Mouse (Mus musculus) heart, embryonic 10.5 days (tissue): ENCODE data around the gene Rnaseh2b. TPM values are rescaled to one million over a fixed set of nuclear protein-coding genes. Genes with fewer than 3 reads are reported as not detected.

ENCODE experiments used
- DNase-seq: peaks from one replicate; pipeline ENCODE4 v3.0.0-alpha.2; 2017; ENCODE audit warnings: low spot score
- H3K27ac ChIP-seq: fragments of 300-500 bp; sonication (generic); 2 replicates; pipeline ENCODE4 v1.5.1; 2016; ENCODE audit warnings: mild to moderate bottlenecking
- H3K27me3 ChIP-seq: fragments of 300-500 bp; sonication (generic); 2 replicates; pipeline ENCODE4 v1.6.1; 2016; ENCODE audit warnings: mild to moderate bottlenecking; ENCODE audit not compliant: poor library complexity, insufficient read depth, severe bottlenecking
- H3K36me3 ChIP-seq: fragments of 300-500 bp; sonication (generic); 2 replicates; pipeline ENCODE4 v1.6.1; 2016; ENCODE audit warnings: mild to moderate bottlenecking, moderate library complexity
- H3K4me1 ChIP-seq: fragments of 300-500 bp; sonication (generic); 2 replicates; pipeline ENCODE4 v1.6.1; 2016; ENCODE audit warnings: mild to moderate bottlenecking
- H3K4me3 ChIP-seq: fragments of 300-500 bp; sonication (generic); 2 replicates; pipeline ENCODE4 v1.5.1; 2016; ENCODE audit warnings: mild to moderate bottlenecking, moderate library complexity
- H3K9me3 ChIP-seq: fragments of 300-500 bp; sonication (generic); 2 replicates; pipeline ENCODE4 v1.6.1; 2016; ENCODE audit warnings: mild to moderate bottlenecking, moderate library complexity
- WGBS: fragments of 180-500 bp; shearing (Covaris S2); methylation state at CpG from one replicate; pipeline ENCODE4 v1.1.7; 2016; 5-methylcytosine and 5-hydroxymethylcytosine counted together
- polyA plus RNA-seq: library from polyadenylated mRNA; unstranded; fragments of >200 nt; fragmentation: Nextera tagmentation; extraction: Ambion mirVana; gene quantifications from 2 replicates; pipeline ENCODE4 v1.2.1, GENCODE M21; 2016

Gene Rnaseh2b
- polyA plus RNA-seq, 1 experiment from 2014 or later, result 61.0 TPM

DNA sequence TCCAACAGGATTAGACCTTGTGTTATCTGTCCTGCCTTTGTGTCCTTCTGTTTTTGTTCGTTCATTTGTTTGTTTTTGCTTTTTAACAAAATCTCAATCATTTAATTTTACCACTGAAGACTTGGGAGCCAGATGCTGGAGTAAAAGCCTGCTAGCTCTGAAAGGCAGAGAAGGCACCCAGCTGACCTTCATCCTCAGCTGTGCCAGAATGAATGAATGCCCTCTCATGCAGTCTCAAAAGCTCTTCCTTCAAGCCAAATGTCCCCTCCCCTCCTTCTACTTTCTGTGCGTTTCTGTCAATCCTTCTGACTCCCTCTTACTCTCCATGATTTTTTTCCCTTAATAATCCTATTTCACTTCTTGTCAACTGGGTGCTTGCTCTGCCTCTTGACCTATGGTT is 34.8 kb downstream of the Rnaseh2b start:
- no peaks in the 10 kb centered on the region for H3K36me3 ChIP-seq
- DNase-seq, result no peak
- H3K9me3 ChIP-seq, result no peaks in the 10 kb centered on the region
- no peaks in the 10 kb centered on the region for H3K27me3 ChIP-seq
- peaks cover 7% of the 10 kb centered on the region for H3K4me1 ChIP-seq
- H3K4me3 ChIP-seq, result no peak overlapping the region
- 37% methylated on average over 2 of the region's 2 CpGs for WGBS
- no peak overlapping the region for H3K27ac ChIP-seq

- no peak overlapping the region for H3K4me3 ChIP-seq
- no peaks in the 10 kb centered on the region for H3K36me3 ChIP-seq
- H3K27ac ChIP-seq, result no peak overlapping the region
- WGBS, result 40% methylated on average over 6 of the region's 6 CpGs
- no peaks in the 10 kb centered on the region for H3K9me3 ChIP-seq
- no peaks in the 10 kb centered on the region for H3K27me3 ChIP-seq
- H3K4me1 ChIP-seq, result peaks cover 19% of the 10 kb centered on the region
- DNase-seq, result no peak
Observed at GRCm38 (mm10) chr14:62328606-62329005, 36.2 kb downstream of the Rnaseh2b start.

- no peak overlapping the region for H3K4me3 ChIP-seq
- WGBS, result 79% methylated on average over 3 of the region's 3 CpGs
- no peak for DNase-seq
- peaks cover 19% of the 10 kb centered on the region for H3K4me1 ChIP-seq
- H3K36me3 ChIP-seq, result no peaks in the 10 kb centered on the region
- H3K9me3 ChIP-seq, result no peaks in the 10 kb centered on the region
- no peak overlapping the region for H3K27ac ChIP-seq
- H3K27me3 ChIP-seq, result no peaks in the 10 kb centered on the region
Observed at GRCm38 (mm10) chr14:62329631-62330030, 37.2 kb downstream of the Rnaseh2b start.

GRCm38 (mm10) chr14:62331457-62331856 is 39.1 kb downstream of the Rnaseh2b start:
- Histone ChIP-seq H3K36me3 (no peaks in the 10 kb centered on the region), H3K4me1 (peaks cover 19% of the 10 kb centered on the region), H3K27me3 (no peaks in the 10 kb centered on the region), H3K9me3 (no peaks in the 10 kb centered on the region), H3K4me3 (peak overlapping the region; percentile 81), H3K27ac (peak overlapping the region; percentile 95)
- whole genome bisulfite sequencing, result 30% methylated on average over 6 of the region's 6 CpGs
- no peak for DNase-seq

DNA sequence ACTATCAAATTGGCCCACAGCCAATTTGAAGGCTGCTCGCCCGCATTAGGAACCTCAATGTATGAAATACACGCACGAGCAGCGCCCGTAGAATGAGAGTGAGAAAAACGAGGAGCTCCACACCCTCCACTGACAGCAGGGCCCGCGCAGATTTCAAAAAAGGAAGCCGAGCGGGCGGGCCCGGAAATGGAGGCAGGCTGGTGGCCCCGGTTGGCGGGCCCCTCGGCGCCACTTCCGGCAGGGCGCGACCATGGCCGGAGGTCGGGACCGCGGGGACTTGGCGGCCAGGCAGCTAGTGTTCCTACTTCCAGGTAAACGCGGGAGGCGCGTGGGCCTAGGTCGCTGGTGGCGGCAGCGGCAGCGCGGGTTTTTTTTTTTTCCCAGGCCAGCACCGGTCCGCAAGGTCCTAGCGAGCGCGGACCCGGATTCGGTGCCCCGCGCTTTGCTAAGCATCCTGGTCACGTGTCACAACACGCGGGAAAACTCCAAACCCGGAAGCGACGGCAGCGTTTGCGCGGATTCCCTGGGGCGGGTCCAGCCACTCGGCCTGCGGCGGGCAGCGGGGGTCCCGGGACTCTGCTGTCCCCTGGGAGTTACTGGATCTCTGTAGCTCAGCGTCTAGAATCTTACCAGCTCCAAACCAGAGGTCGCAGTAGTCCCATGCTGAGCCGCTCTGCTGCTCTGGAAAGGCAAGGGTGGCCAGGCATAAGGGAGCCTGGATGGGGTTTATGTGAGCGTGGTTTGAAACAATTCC is 39.7 kb downstream of the Rnaseh2b start:
- Histone ChIP-seq H3K36me3 (no peaks in the 10 kb centered on the region), H3K27ac (peak overlapping the region; percentile 95), H3K9me3 (no peaks in the 10 kb centered on the region), H3K4me1 (peaks cover 19% of the 10 kb centered on the region), H3K27me3 (no peaks in the 10 kb centered on the region), H3K4me3 (peak overlapping the region; percentile 81)
- DNase-seq, result peak; percentile 93
- WGBS, result under 1% methylated on average over 62 of the region's 62 CpGs

- Histone ChIP-seq H3K27ac (peak overlapping the region; percentile 10; the same call in 1 of the 2 replicates), H3K27me3 (no peaks in the 10 kb centered on the region), H3K9me3 (no peaks in the 10 kb centered on the region), H3K36me3 (peaks cover 4% of the 10 kb centered on the region; the same call in 1 of the 2 replicates), H3K4me1 (peaks cover 18% of the 10 kb centered on the region), H3K4me3 (no peak overlapping the region)
- 78% methylated on average over 9 of the region's 9 CpGs for WGBS
- DNase-seq, result no peak
Observed at GRCm38 (mm10) chr14:62333909-62334687, 41.7 kb downstream of the Rnaseh2b start.

DNA sequence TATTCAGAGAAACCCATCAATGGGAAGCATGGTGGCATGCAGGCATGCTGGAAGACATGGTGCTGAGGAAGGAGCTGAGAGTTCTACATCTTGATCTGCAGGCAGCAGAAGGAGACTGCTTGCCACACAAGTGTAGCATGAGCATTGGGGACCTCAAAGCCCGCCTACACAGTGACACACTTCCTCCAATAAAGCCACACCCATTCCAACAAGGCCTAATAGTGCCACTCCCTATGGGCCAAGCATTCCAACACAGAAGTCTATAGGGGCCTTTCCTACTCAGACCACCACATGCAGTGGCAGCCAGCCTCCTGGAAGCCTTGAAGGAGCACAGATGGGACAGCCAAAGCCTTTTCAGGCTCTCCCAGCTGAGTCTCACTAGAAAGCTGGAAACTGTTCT is 46.8 kb downstream of the Rnaseh2b start:
- Histone ChIP-seq H3K9me3 (no peaks in the 10 kb centered on the region), H3K27ac (no peak overlapping the region), H3K4me1 (peaks cover 18% of the 10 kb centered on the region), H3K27me3 (no peaks in the 10 kb centered on the region), H3K4me3 (no peak overlapping the region), H3K36me3 (peaks cover 7% of the 10 kb centered on the region; the same call in 1 of the 2 replicates)
- 84% methylated on average over 1 of the region's 1 CpGs for WGBS
- no peak for DNase-seq

DNA sequence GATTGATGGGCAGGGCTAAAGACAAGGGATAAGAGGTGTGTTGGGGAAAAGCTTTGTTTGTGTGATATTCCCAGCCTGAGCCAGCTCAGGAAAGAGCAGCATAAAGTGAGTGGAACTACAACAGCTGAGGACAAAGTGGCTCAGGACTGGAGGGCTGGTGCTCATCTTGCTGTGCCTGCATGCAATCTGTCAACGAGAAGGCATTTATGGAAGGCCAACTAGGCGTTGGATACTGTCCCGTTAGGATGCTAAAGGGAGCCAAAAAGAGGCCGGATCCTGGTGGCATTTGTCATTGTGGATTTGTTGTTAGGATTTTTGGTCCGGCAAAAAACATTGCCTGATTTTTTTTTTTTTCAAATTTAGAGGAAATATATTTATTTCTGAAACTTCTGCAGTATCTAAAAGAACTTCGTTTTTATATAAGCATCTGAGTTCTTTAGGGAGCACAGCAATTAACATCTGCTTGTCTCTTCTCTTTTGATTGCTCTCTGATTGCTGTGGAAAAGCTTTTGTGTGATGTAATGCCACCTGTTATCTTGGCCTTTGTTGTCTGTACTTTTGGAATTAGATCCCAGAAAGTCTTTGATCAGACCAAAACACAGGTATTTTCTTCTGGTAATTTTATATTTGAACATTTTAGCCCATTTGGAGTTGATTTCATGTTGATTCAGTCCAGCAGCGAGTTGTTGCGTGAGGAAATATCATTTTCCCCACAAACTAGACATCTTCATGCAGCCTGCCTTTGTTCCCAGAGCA is 49.7 kb downstream of the Rnaseh2b start:
- Histone ChIP-seq H3K9me3 (no peaks in the 10 kb centered on the region), H3K4me1 (peaks cover 21% of the 10 kb centered on the region), H3K4me3 (no peak overlapping the region), H3K27ac (peak overlapping the region; percentile 52; the same call in 1 of the 2 replicates), H3K36me3 (peaks cover 7% of the 10 kb centered on the region; the same call in 1 of the 2 replicates), H3K27me3 (no peaks in the 10 kb centered on the region)
- WGBS, result 57% methylated on average over 8 of the region's 8 CpGs
- DNase-seq, result no peak

DNA sequence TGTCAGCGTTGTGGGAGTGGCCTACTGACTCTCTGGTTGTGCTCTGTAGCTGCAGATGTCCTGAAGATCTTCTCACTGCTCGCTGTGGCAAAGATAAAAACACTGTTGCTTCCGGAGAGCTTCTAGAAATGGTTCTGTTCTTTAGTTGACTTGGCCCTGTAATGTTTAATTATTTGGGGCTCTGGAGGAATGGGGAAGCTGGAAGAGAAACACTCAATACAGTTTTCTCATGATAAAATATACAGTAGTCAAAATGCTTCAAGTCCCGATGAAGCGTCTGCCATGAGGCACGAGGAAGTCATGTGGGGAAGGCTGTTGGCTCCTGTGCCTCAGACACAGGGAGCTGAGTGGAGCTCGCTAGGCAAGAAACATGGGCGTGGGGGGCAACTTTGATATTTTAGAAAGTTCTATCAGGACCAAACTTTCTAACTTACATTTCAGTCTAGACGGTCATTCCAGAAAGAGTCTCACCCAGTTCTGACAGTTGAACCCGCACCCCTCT is 50.3 kb downstream of the Rnaseh2b start:
- Histone ChIP-seq H3K27ac (peak overlapping the region; percentile 52), H3K36me3 (peaks cover 7% of the 10 kb centered on the region; the same call in 1 of the 2 replicates), H3K9me3 (no peaks in the 10 kb centered on the region), H3K4me3 (no peak overlapping the region), H3K4me1 (peaks cover 25% of the 10 kb centered on the region), H3K27me3 (no peaks in the 10 kb centered on the region)
- no peak for DNase-seq
- WGBS, result 59% methylated on average over 10 of the region's 10 CpGs

- peaks cover 27% of the 10 kb centered on the region for H3K4me1 ChIP-seq
- no peak overlapping the region for H3K27ac ChIP-seq
Observed at GRCm38 (mm10) chr14:62346570-62346969, 54.2 kb downstream of the Rnaseh2b start.

DNA sequence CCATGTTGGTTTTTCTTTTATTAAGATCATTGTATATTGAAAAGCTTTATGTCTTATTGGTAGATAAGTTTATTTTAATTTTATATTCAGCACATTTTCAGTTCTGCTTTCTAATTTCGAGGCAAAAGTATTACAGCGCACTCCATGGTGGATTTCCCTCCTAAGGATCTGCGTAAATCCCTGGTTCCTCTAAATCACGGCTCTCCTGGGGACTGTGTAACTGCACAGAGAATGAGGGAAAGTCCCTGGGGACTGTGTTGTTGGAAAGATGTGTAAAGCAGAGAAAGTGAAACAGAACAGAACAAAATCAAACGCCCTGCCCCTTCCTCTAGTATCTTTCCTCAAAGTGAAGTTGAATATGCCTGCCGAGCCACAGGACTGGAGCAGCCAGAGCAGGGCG is 54.7 kb downstream of the Rnaseh2b start:
- 83% methylated on average over 7 of the region's 7 CpGs for WGBS
- Histone ChIP-seq H3K9me3 (no peaks in the 10 kb centered on the region), H3K27me3 (no peaks in the 10 kb centered on the region), H3K4me1 (peaks cover 23% of the 10 kb centered on the region; the same call in 1 of the 2 replicates), H3K4me3 (no peak overlapping the region), H3K36me3 (peaks cover 23% of the 10 kb centered on the region), H3K27ac (no peak overlapping the region)
- no peak for DNase-seq

More at GRCm38 (mm10) chr14:62346570-62346969, 54.2 kb downstream of the Rnaseh2b start:
- no peaks in the 10 kb centered on the region for H3K9me3 ChIP-seq
- WGBS, result 89% methylated on average over 11 of the region's 11 CpGs
- no peak for DNase-seq
- no peaks in the 10 kb centered on the region for H3K27me3 ChIP-seq
- H3K36me3 ChIP-seq, result peaks cover 20% of the 10 kb centered on the region
- H3K4me3 ChIP-seq, result no peak overlapping the region

DNA sequence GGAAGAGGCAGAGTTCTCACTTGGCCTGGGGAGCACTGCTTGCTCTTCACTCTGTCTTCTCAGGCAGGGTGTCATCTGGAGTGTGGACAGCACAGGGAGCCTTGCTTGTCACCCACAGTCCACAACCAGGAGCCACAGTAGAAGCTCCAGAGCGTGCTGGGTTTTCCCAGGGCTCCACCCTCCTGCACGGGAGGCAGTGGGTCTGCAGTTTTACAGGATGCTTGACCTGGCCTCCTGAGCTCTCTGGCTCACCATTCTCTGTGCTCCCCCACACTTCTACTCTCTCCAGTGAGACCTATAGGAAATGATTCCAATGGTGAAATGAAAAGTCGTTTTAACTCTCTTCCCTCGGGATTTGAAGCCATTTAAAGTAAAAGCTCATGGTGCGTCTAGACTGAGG is 57.4 kb downstream of the Rnaseh2b start:
- Histone ChIP-seq H3K4me3 (no peak overlapping the region), H3K27ac (no peak overlapping the region), H3K4me1 (0 out of 2 replicates have a peak, but pooled peaks cover 10% of the 10 kb centered on the region), H3K9me3 (no peaks in the 10 kb centered on the region), H3K36me3 (peaks cover 31% of the 10 kb centered on the region), H3K27me3 (no peaks in the 10 kb centered on the region)
- WGBS, result 77% methylated on average over 5 of the region's 5 CpGs
- DNase-seq, result no peak
